Mouse (Mus musculus): ENCODE data around the gene Sufu. TPM values are rescaled to one million over a fixed set of nuclear protein-coding genes. Genes with fewer than 3 reads are reported as not detected.

The Sufu gene
- 10 to 100 TPM; 17.0 to 19.1 TPM for total RNA-seq (2021)

DNA sequence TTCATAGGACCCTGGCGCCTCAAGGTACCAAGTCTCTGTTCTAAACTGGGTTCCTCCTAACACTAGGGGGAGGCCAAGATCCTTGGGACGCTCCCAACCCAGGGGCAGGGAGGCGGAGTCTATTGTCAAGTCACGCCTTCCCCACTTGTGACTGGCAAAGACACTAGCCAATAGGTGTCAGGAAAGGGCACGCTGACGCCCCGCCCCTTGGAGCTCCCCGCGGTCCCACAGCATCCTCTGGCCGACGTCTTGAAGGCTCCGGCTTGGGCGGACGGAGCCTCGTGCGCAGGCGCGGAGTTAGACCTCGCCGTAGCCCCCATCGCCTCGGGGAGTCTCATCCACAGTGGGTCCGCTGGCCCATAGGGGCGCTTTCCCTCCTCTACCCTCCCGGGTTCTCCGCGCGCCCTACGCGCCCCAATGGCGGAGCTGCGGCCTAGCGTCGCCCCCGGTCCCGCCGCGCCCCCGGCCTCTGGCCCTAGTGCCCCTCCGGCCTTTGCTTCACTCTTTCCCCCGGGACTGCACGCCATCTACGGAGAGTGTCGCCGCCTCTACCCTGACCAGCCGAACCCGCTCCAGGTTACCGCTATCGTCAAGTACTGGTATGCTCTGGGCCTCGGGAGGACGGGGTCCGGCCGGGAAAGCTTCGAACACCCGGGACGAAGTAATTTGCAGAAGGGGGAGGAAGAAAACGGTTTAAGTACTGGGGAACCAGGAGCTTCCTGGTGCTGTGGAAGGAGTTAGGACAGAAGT, at the start of gene Sufu:
Gene Sufu (plus strand): TSS at position 211 of the 750 bp plus-strand sequence.
- peak; percentile 99 for DNase-seq

DNA sequence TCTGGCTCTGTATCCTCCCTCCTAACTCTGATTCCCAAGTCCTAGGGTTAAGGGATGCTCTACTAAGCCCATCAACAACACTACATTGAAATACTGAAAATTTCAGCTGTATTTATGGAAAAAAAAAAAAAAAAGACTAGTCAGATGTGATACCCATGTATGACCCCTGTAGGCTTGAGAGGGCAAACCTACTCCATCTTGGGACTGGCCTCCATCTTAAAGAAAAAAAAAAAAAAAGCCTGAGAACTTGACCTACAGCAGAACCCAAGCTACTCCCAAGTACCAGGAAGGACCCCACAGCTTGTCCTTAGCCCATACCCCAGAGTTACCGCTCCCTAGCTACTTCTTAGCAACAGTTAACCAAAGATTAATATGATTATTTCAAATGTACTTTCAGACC, 49.5 kb upstream of the Sufu start:
- DNase-seq: no peak

GRCm38 (mm10) chr19:46347936-46348668, 48.6 kb upstream of the Sufu start:
- no peak for DNase-seq

- peak; percentile 78 for DNase-seq
Measured at GRCm38 (mm10) chr19:46348761-46349458, 47.8 kb upstream of the Sufu start.

GRCm38 (mm10) chr19:46349550-46349949, 47.1 kb upstream of the Sufu start:
- no peak for DNase-seq

DNA sequence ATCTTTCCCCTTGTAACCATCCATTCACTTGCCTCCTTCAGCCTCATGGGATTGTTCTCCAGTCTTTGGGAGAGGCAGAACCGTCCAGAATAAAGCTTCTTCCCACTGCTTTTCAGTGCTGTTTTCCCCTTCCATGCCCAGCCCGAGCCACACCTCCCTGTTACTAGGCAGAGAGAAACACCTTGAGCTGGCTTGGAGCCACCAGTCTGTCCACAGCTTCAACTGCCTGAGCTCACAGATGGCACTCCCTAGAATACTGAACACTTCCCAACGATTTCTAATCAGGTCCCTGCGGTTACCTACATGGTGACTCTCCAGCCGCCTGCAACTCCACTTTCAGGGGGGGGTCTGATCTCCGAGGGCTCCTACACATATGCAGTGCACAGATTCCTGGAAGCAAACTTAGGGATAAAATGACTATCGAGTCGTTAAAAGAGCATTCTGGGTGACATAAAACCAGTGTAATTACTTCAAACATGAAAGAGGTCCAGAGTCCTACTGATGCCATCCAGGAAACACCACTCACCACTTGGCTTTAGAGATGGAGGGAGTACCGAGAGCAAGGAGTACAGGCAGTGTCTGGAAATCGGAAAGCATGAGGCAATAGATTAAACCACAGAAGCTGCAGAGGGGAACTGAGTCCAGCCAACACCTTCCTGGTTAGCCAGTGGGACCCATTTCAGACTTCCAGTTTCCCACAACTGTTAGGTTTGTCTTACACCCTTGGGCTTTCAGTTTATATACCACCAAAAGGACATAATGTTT, 46.3 kb upstream of the Sufu start, which contains the start of gene 2310034G01Rik:
Gene 2310034G01Rik (minus strand): TSS at position 135 of the 765 bp plus-strand sequence.
- DNase-seq: no peak

DNA sequence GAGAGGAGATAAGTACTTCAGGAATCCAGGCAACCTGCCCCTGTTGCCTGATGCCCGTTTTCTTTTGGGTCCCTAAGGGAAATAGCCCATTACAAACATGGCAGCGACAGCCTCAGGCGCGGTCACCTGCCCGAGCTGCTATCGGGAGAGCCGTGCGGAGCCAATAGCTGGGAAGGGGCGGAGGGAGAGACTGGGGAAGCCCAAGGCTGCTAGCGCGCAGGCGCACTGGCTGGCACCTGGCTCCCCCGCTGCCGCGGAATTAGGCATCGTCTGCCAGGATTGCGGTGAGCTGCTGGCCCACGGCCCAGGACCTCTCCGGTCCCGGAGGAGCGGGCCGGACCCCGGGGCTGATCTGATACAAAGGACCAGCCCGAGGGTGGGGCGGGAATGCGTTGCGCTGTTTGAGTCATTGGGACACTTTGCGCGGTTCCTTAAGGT, 40.0 kb upstream of the Sufu start:
- peak; percentile 86 for DNase-seq

- DNase-seq: peak; percentile 39
Measured at GRCm38 (mm10) chr19:46357344-46358280, 39.1 kb upstream of the Sufu start.

DNA sequence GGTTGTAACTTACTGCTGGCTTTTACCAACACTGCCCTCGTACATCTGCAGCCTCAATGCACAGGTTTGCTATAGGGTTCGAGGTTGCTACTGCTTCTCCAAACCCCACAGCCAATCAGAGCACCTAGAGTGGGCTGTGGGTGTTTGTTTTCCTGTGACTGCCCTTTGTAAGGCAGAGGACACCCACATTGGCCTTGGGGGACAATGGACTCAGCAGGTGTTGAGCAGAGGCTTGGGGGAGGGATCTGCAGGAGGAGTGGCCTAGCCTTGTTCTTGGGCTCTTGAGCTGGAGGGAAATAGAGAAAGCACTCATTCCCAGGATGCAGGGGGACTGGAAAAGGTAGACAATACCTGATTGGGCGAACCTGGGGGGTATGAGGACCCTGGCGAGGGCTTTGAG, 38.3 kb upstream of the Sufu start:
- no peak for DNase-seq

DNA sequence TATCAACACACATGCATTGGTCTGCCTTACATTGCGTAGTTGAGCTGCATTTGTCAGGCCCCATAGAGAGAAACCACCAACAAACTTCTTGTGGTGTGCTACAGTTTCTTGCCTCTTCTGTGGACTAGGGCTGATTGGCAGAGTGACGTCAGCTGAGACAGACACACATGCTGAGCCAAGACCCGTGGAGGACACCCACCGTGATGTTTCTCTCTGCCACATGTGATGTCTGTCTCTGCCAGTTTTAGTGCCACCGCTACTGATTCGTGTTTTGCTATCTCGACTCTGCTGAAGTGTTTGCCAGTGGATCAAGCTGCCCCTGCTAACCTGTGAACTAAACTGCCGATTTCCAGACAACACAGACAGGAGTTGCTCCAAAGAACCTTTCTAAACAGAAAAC, 34.6 kb upstream of the Sufu start:
- no peak for DNase-seq

DNA sequence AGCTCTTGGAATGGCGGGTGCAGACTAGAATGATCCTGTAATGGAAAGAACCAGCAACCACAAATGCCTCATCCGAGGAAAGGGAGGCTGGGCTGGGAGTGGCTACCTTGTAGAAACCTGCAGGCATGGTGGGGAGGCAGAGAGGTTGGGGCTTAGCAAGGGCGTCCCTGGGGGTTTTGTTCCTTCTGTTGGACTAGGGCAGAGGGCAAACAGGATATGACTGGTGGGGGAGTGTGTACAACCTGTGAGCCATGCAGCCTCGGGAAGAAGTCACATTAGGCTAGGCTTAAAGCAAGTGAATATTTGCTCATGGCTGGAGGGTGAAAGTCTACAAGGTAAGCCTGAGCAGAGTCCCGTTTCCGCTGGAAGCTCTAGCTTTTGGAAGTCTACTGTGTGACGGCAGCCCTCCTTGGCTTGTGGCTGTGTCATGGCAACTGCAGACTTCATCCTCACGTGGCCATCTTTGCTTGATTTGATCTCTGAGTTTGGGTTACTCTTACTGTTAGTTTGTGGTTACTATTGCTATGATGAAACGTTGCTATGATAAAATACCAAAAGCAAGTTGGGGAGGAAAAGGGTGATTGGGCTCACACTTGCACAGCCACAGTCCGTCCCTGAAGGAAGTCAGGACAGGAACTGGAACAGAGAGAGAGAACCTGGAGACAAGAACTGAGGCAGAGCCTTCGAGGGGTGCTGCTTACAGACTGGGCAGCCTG, 33.2 kb upstream of the Sufu start:
- DNase-seq: no peak

DNA sequence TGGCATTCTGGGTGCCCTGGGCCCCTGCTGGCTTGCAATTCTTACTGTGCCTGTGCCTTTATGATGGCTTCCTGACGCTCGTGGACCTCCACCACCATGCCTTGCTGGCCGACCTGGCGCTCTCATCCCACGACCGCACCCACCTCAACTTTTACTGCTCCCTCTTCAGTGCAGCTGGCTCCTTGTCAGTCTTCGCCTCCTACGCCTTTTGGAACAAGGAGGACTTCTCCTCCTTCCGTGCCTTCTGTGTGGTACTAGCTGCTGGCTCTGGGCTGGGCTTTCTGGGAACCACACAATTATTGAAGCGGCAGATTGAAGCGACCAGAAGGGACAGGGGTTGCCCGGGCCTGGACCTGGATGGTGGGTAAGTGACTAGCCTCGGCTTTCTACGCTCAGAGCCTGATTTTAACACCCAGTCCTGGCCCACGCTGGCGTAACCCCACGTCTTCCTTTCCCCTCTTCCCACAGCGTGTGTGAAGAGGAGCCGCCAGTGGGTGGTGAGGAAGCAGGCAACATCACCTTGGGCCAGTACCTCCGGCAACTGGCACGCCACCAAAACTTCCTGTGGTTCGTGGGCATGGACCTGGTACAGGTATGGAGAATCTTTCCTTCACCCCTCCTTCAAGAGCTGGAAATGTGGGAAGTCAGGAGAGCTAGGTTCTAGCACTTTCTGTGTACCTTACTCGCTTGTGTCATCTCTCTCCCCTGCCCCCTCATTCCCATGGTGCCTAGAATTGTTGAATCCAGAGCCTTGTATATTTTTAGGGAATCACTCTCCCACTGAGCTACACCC, 28.7 kb upstream of the Sufu start:
- DNase-seq: no peak

GRCm38 (mm10) chr19:46369204-46369603, 27.5 kb upstream of the Sufu start:
- DNase-seq: peak; percentile 79

GRCm38 (mm10) chr19:46374477-46375088, 22.1 kb upstream of the Sufu start:
- no peak for DNase-seq

DNA sequence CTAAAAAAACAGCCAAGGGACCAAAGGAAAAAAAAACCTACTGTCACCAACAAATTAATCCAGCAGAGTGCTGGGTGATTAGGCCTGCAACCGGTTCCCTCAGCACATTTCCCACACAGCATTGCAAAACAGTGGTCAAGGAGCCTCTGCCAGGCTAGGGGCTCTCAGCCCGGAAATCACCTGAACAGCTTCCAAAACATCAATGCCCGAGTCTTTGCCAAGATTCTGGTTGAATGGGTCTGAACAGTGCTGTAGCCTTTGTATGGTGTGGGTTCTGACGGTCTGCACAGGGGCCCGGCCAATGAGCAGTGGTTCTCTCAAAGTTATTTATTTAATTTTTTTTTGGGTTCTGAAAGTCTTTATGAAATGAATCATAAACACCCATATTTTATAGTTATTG, 21.2 kb upstream of the Sufu start:
- no peak for DNase-seq

DNA sequence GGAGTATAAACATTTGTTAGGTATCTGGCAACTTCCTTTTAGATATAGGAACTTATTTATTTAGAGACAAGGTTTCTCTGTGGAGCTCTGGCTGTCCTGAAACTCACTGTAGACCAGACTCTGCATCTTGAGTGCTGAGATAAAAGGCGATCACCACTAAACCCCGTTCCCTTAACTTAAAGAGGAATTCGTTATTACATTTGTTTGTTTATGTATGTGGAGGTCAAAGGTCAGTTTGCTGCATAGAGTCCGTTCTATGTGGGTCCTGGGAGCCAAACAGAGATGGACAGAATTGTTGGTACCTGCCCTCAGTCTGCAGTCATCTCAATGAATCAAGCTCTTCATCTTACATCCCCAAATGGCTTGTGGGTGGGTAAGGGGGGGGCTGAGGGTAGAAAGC, 20.8 kb upstream of the Sufu start:
- no peak for DNase-seq

DNA sequence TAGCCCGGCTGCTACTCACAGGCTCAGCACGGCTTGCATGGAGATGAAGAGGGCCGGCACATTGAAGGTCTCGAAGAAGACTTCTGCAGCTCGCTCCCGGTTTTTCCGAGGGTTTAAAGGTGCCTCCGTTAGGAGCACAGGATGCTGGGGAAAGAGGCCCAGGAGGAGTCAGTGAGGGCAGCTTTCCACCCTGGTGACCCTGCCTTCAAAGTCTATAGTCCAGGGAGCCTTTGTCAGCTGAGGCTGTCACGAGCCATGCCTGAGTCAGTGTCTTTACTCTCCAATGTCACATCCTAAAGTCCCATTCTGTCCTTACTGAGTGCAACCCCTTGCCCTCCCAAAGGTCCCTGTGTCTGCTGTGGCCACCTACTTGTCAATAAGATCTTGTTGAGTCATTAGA, 14.4 kb upstream of the Sufu start:
- no peak for DNase-seq

GRCm38 (mm10) chr19:46389872-46390271, 6.8 kb upstream of the Sufu start:
- DNase-seq: no peak

GRCm38 (mm10) chr19:46392018-46392417, 4.7 kb upstream of the Sufu start:
- DNase-seq: peak; percentile 48

Data from heart, postnatal 4 days (tissue).